Mouse (Mus musculus): ENCODE results near the gene Prr12. TPM values are rescaled to one million over a fixed set of nuclear protein-coding genes. Genes with fewer than 3 reads are reported as not detected.

Gene Prr12
- polyA plus RNA-seq, 1 experiment, result not detected

DNA sequence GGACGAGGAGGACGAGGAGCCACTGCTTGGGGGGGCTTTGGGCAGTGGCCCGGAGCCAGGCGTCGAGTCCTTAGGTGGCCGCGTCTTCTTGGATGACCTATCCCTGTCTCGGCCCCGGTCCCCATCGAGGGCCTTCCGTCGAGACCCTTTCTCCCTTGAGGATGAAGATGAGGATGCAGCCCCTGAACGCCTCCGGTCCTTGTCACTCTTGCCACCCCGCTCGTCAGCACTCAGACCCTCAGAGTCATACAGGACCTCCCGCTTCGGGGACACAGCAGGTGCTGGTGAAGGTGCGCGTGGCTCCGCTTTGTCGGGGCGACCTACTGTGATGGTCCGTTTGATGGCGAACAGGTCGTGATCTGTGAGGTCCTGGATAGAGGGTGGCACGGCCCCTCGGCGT lies 45.5 kb downstream of the Prr12 start:
- 0 out of 2 replicates have a peak, but pooled peaks cover 4% of the 10 kb centered on the region for H3K4me1 ChIP-seq (ENCODE audit: control insufficient read depth, insufficient read depth, low read length)
- TF ChIP-seq CTCF (IDR thresholded peaks at IDR 0.05; ENCODE audit: insufficient read depth, low read depth, low read length), result no peak
- TF ChIP-seq POLR2A (IDR thresholded peaks at IDR 0.05; ENCODE audit: insufficient read depth, low read depth, low read length), result no peak
- H3K27ac ChIP-seq (ENCODE audit: insufficient read depth, low read depth, low read length), result no peak overlapping the region
- whole genome bisulfite sequencing, result 96% methylated on average over 29 of the region's 29 CpGs
- H3K4me3 ChIP-seq (ENCODE audit: insufficient read depth, low read depth, low read length), result no peak overlapping the region

DNA sequence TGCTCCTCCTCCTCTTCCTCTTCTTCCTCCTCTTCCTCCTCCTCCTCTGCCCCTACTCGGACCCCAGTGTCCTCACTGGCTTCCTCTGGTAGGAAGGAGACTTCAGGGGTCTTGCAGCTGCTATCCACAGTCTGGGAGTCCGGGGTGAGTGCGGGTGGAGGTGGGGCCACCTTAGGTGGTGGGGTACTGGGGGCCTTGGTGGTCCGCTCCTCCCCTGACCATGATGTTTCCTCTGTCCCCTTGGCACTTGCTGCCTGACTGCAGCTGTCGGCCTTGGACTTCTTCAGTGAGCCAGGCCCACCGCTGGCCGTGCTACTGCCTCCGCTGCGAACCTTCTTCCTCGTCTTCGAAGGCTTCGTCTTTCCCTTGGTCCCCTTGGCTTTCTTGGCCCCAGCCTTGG lies 46.2 kb downstream of the Prr12 start:
- Histone ChIP-seq H3K4me1 (ENCODE audit: control insufficient read depth, insufficient read depth, low read length) (0 out of 2 replicates have a peak, but pooled peaks cover 5% of the 10 kb centered on the region), H3K4me3 (ENCODE audit: insufficient read depth, low read depth, low read length) (no peak overlapping the region), H3K27ac (ENCODE audit: insufficient read depth, low read depth, low read length) (no peak overlapping the region)
- WGBS, result 91% methylated on average over 12 of the region's 12 CpGs
- TF ChIP-seq POLR2A (IDR thresholded peaks at IDR 0.05; ENCODE audit: insufficient read depth, low read depth, low read length), result no peak
- TF ChIP-seq CTCF (IDR thresholded peaks at IDR 0.05; ENCODE audit: insufficient read depth, low read depth, low read length), result no peak

DNA sequence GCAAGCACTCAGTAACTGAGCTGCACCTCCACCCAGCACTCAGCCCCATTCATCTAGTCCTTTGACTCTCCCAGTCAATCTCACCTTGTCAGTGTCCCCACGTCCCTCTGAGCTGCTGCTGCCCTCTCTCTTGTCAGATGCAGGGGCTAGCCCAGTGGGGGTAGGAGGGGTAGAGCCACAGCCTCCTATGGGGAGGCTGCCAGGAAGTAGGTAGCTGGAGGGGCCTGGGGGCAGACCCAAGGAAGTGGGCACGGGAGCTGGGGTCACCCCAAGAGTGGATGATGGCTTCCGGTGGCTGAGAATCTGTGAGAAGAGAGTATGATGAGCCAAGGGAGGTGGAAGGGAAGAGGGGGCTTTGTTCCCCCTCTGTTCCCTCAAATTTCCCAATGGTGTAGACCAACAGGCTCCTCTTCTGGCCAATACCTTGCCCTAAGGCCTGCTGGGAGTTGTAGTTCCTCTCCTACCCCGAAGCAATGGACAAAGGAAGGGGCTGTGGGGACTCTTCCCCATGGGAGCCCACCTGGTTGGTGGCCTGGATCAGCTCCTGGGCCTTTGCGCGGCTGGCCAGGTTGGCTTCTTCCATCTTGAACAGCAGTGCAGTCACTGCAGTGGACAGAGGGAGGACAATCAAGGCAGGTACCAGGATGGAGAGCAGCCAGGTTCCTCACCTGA lies 47.2 kb downstream of the Prr12 start:
- Histone ChIP-seq H3K27ac (ENCODE audit: insufficient read depth, low read depth, low read length) (no peak overlapping the region), H3K4me1 (ENCODE audit: control insufficient read depth, insufficient read depth, low read length) (peaks cover 8% of the 10 kb centered on the region; the same call in 1 of the 2 replicates), H3K4me3 (ENCODE audit: insufficient read depth, low read depth, low read length) (no peak overlapping the region)
- 83% methylated on average over 6 of the region's 6 CpGs for WGBS
- TF ChIP-seq CTCF (IDR thresholded peaks at IDR 0.05; ENCODE audit: insufficient read depth, low read depth, low read length) (no peak), POLR2A (IDR thresholded peaks at IDR 0.05; ENCODE audit: insufficient read depth, low read depth, low read length) (no peak)

DNA sequence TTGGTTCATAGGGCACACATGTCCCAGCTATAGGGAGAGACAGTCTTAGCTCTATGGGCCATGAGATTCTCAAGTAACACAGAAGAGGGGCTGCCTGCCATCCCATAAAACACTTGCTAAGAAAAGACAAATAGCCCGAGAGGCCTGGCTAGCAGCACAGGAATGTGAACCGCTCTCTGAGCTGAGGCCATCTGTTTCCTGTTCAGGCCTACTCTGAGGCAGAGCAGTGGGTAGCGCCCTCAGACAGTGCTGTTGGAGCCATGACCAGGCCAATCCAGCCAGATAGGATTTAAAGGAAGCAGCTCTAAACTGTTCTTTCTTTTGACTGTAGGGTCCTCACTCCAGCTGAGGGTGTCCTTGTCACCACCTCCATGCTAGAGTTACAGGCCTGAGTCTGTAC lies 48.1 kb downstream of the Prr12 start:
- 86% methylated on average over 3 of the region's 3 CpGs for WGBS
- Histone ChIP-seq H3K4me3 (ENCODE audit: insufficient read depth, low read depth, low read length) (no peak overlapping the region), H3K27ac (ENCODE audit: insufficient read depth, low read depth, low read length) (no peak overlapping the region), H3K4me1 (ENCODE audit: control insufficient read depth, insufficient read depth, low read length) (peaks cover 14% of the 10 kb centered on the region; the same call in 1 of the 2 replicates)
- TF ChIP-seq CTCF (IDR thresholded peaks at IDR 0.05; ENCODE audit: insufficient read depth, low read depth, low read length) (no peak), POLR2A (IDR thresholded peaks at IDR 0.05; ENCODE audit: insufficient read depth, low read depth, low read length) (no peak)

DNA sequence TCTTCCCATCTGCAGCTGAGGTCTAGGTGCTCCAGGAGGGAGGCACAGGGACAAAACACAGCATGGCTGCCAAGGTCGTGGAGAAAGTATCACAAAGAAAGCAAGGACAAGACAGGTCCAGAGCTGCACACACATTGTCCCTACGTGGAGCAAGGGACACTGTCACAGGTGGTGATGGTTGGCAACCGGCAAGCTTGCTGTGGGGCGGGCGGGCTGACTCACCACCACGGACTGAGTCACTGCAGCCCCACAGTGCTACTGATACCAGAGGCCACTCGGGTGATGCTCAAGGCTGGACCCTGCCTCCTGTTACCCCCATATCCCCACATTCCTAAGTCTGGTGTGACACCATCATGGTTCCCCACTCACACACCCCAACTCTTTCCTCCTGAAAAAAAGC lies 50.2 kb downstream of the Prr12 start:
- TF ChIP-seq CTCF (IDR thresholded peaks at IDR 0.05; ENCODE audit: insufficient read depth, low read depth, low read length) (no peak), POLR2A (IDR thresholded peaks at IDR 0.05; ENCODE audit: insufficient read depth, low read depth, low read length) (no peak)
- 43% methylated on average over 7 of the region's 7 CpGs for whole genome bisulfite sequencing
- H3K4me1 ChIP-seq (ENCODE audit: control insufficient read depth, insufficient read depth, low read length), result peaks cover 18% of the 10 kb centered on the region
- no peak overlapping the region for H3K27ac ChIP-seq (ENCODE audit: insufficient read depth, low read depth, low read length)
- no peak overlapping the region for H3K4me3 ChIP-seq (ENCODE audit: insufficient read depth, low read depth, low read length)

DNA sequence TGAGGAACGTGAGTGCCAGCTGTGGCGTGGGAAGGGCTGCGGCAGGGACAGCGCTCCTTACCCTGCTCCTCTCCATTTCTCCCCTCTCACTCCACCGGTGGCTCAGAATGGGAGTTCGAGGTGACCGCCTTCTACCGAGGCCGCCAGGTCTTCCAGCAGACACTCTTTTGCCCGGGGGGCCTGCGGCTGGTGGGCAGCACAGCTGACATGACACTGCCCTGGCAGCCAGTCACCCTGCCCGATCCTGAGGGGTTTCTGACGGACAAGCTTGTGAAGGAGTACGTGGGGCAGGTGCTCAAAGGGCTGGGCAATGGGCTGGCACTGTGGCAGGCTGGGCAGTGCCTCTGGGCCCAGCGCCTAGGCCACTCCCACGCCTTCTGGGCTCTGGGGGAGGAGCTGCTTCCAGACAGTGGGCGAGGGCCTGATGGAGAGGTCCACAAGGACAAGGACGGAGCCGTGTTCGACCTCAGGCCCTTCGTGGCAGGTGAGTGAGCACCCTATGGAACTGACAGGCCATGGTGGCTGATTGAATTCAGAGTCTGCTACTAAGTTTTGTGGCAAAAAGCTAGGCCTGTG lies 52.1 kb downstream of the Prr12 start:
- no peak overlapping the region for H3K4me3 ChIP-seq (ENCODE audit: insufficient read depth, low read depth, low read length)
- 72% methylated on average over 21 of the region's 21 CpGs for WGBS
- H3K27ac ChIP-seq (ENCODE audit: insufficient read depth, low read depth, low read length), result no peak overlapping the region
- peaks cover 23% of the 10 kb centered on the region for H3K4me1 ChIP-seq (ENCODE audit: control insufficient read depth, insufficient read depth, low read length)
- TF ChIP-seq CTCF (IDR thresholded peaks at IDR 0.05; ENCODE audit: insufficient read depth, low read depth, low read length) (no peak), POLR2A (IDR thresholded peaks at IDR 0.05; ENCODE audit: insufficient read depth, low read depth, low read length) (no peak)

DNA sequence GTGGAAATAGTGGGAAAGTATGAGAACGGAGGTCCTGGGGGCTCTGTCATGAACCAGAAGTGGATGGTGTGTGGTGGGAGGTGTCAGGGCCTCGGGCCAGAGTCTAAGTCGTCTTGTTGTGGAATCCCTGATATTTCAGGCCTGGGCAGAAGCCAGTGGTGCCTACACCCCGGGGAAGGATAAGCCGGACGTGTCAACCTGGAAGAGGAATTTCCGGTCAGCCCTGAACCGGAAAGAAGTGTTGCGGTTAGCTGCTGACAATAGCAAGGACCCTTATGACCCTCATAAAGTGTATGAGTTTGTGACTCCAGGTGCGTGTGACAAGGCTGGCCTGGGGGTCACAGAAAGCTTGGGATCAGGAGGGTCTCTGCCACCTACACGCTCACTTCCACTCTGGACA lies 52.9 kb downstream of the Prr12 start:
- WGBS, result 76% methylated on average over 11 of the region's 11 CpGs
- peaks cover 23% of the 10 kb centered on the region for H3K4me1 ChIP-seq (ENCODE audit: control insufficient read depth, insufficient read depth, low read length)
- H3K27ac ChIP-seq (ENCODE audit: insufficient read depth, low read depth, low read length), result no peak overlapping the region
- TF ChIP-seq CTCF (IDR thresholded peaks at IDR 0.05; ENCODE audit: insufficient read depth, low read depth, low read length) (no peak), POLR2A (IDR thresholded peaks at IDR 0.05; ENCODE audit: insufficient read depth, low read depth, low read length) (no peak)
- H3K4me3 ChIP-seq (ENCODE audit: insufficient read depth, low read depth, low read length), result no peak overlapping the region

DNA sequence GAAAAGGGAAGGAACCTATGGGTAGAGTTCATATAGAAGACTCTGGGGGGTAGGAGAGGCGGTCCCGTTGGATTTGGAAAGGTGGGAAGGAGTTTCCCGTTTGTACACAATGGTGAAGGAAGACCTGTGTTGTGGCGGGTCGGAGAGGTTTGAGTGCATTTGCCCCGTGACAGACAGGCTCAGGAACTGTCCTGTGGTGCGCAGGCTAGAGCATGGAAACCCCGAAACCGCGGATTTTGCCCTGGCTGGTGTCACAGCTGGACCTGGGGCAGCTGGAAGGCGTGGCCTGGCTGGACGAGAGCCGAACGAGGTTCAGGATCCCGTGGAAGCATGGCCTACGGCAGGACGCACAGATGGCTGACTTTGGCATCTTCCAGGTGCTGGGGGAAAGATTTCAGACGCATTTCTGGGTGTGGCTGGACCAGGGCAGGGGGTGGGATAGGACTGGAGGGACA lies 54.2 kb downstream of the Prr12 start, which contains the start of gene Bcl2l12:
Gene Bcl2l12 (minus strand): TSS at position 212 of the 455 bp plus-strand sequence.
- 3% methylated on average over 18 of the region's 18 CpGs for WGBS

DNA sequence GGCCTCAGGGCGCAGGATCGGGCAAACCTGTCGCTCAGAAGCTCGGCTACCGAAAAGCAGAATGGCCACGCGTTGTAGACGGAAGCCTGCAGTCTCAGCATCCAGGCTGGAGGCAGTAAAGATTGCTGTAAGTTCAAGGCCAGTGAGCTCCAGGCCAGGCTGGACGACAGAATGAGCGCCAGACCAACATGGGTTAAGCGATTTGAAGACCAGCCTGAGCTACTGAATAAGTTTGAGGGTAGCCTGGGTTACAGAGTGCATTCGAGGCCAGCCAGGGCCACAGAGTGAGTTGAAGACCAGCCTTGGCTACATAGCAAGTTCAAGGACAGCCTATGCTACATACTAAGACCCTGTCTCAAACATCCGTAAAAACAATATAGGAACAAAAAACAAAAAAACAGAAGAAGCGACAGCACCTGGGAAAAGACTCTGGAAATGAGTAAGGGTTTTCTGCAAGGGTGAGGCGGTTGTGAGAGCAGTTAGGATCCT lies 54.7 kb downstream of the Prr12 start:
- 1% methylated on average over 15 of the region's 15 CpGs for WGBS
- Histone ChIP-seq H3K4me1 (ENCODE audit: control insufficient read depth, insufficient read depth, low read length) (peaks cover 23% of the 10 kb centered on the region), H3K27ac (ENCODE audit: insufficient read depth, low read depth, low read length) (peak overlapping the region; percentile 5; the same call in 1 of the 2 replicates), H3K4me3 (ENCODE audit: insufficient read depth, low read depth, low read length) (peak overlapping the region; percentile 51)
- TF ChIP-seq POLR2A (IDR thresholded peaks at IDR 0.05; ENCODE audit: insufficient read depth, low read depth, low read length) (0 out of 2 replicates have a peak, but pooled peaks have one; percentile 6), CTCF (IDR thresholded peaks at IDR 0.05; ENCODE audit: insufficient read depth, low read depth, low read length) (no peak)

More for the DNA sequence above, 54.2 kb downstream of the Prr12 start, which contains the start of gene Bcl2l12:
- TF ChIP-seq CTCF (IDR thresholded peaks at IDR 0.05; ENCODE audit: insufficient read depth, low read depth, low read length) (no peak), POLR2A (IDR thresholded peaks at IDR 0.05; ENCODE audit: insufficient read depth, low read depth, low read length) (no peak)
- Histone ChIP-seq H3K4me1 (ENCODE audit: control insufficient read depth, insufficient read depth, low read length) (peaks cover 23% of the 10 kb centered on the region), H3K4me3 (ENCODE audit: insufficient read depth, low read depth, low read length) (peak within 1 kb of the TSS; percentile 51), H3K27ac (ENCODE audit: insufficient read depth, low read depth, low read length) (peak within 1 kb of the TSS; percentile 5; the same call in 1 of the 2 replicates)
